Mouse (Mus musculus): Measurements from ENCODE around the gene Mrpl49. TPM values are rescaled to one million over a fixed set of nuclear protein-coding genes. Genes with fewer than 3 reads are reported as not detected.
A peak's percentile ranks its signal among the peaks of the same experiment; 100 is the strongest.

The Mrpl49 gene
- polyA plus RNA-seq, 1 experiment from 2014 or later = 98.6 TPM

DNA sequence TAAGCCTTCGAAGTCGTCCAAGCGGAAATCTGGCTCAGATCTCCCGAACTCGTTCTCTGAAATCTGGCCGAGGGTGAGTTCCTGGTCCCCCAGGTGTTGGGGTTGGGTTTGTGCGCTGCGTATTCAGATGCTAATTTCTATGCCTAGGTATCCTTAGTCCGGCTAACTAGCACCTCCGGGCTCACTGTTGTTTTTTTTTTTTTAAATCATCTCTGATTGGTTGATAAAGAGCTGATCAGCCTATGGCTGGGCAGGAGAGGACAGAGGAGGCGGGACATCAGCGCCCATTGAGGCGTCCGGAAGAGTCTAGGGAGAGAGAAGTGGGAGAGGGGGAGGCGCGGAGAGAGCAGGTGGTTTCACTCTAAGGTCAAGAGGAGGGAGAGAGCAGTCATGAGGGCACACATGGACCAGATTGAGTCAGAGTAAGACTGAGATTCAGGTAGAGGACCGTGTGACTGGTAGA lies 27.9 kb upstream of the Mrpl49 start:
- H3K9me3 ChIP-seq (ENCODE audit: control insufficient read depth, low read length) = no peaks in the 10 kb centered on the region
- DNase-seq (ENCODE audit: low spot score) (peak; percentile 81), ATAC-seq (ENCODE audit: insufficient number of reproducible peaks, low FRiP score, low TSS enrichment, low read depth) (peak; percentile 76)
- peak overlapping the region; percentile 95 for H3K4me2 ChIP-seq (ENCODE audit: low read depth, severe bottlenecking)
- peak overlapping the region; percentile 76 for H3K9ac ChIP-seq (ENCODE audit: low read length)
- under 1% methylated on average over 17 of the region's 17 CpGs for WGBS
- peak overlapping the region; percentile 81 for H3K4me3 ChIP-seq (ENCODE audit: low read depth, low read length)
- peaks cover 15% of the 10 kb centered on the region for H3K36me3 ChIP-seq (ENCODE audit: control insufficient read depth, insufficient read depth, low read length)
- peaks cover 7% of the 10 kb centered on the region for H3K4me1 ChIP-seq (ENCODE audit: control insufficient read depth, insufficient read depth, low read length)
- no peaks in the 10 kb centered on the region for H3K27me3 ChIP-seq (ENCODE audit: control insufficient read depth, insufficient read depth, low read length)
- no peak overlapping the region for H3K27ac ChIP-seq (replicated peaks; ENCODE audit: low read depth, low read length)

DNA sequence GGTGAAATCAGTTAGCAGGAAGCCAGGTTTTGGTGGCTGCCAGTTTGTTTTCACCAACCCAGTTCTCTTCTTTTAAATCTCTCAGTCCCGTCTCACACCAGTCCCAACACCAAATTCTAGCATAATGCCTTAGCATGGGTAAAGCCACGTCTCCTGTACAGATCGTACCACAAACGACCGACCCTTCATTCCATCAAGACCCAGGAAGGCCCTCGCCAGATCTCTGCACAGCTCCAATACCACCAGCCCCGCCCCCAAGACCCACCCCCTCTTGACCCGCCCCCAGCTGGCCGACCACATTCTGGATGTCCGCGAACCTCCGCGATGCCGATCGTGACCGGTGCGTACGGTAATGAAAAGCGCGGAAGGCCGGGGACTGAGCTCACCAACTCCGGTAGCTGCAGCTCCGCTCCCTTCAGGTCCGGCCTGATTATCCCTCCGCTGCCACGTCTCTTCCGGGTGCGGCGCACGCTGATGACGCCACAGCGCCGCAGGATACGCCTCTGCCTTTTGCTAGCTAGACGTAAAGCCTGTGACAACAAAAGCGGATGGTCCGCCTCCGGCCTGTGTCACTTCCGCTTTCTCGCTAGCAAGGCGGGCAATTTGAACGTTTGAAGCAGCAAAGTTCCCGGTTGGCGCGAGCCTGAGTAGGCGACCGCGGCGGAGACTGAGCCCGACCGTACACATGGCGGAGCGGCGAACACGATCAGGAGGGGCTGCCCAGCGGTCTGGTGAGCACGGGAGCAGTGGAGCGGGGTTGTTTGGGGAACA lies 27.1 kb upstream of the Mrpl49 start, which contains the start of the genes Zfpl1 and Cdca5:
Gene Zfpl1 (minus strand): TSS at position 479 of the 771 bp plus-strand sequence.
Gene Cdca5 (plus strand): TSS at position 506 of the 771 bp plus-strand sequence.
- H3K27ac ChIP-seq (replicated peaks; ENCODE audit: low read depth, low read length) = 0 out of 2 replicates have a peak within 1 kb of the TSS, but pooled peaks have one; percentile 18
- DNase-seq (ENCODE audit: low spot score) = peak; percentile 98

DNA sequence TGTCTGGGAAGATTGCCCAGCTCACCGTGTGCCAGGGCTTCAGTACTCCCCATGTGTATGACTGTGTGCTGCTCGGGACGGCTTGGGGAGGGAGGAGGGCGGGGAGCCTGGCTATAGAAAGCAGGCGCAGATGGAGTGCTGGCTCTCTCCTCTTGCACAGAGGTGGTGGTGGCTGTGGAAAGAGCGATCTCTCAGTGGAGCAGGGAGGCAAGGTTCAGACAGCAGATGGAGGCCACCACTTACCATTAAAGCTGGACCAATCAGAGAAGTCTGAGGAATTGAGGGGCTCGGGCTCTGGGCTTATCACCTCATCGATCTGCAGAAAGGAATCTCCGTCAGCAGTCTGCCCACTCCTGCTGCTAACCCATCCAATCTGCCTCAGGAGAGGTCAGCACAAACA lies 24.6 kb upstream of the Mrpl49 start, which contains the start of gene Gm28374:
Gene Gm28374 (minus strand): TSS at position 101 of the 400 bp plus-strand sequence.
- Histone ChIP-seq H3K27me3 (ENCODE audit: control insufficient read depth, insufficient read depth, low read length) (no peaks in the 10 kb centered on the region), H3K9me3 (ENCODE audit: control insufficient read depth, low read length) (no peaks in the 10 kb centered on the region), H3K36me3 (ENCODE audit: control insufficient read depth, insufficient read depth, low read length) (peaks cover 5% of the 10 kb centered on the region), H3K4me2 (ENCODE audit: low read depth, severe bottlenecking) (no peak within 1 kb of the TSS), H3K4me3 (ENCODE audit: low read depth, low read length) (no peak within 1 kb of the TSS), H3K4me1 (ENCODE audit: control insufficient read depth, insufficient read depth, low read length) (peaks cover 7% of the 10 kb centered on the region), H3K27ac (replicated peaks; ENCODE audit: low read depth, low read length) (no peak within 1 kb of the TSS), H3K9ac (ENCODE audit: low read length) (no peak within 1 kb of the TSS)
- 87% methylated on average over 9 of the region's 9 CpGs for WGBS
- DNase-seq (ENCODE audit: low spot score) (no peak), ATAC-seq (ENCODE audit: insufficient number of reproducible peaks, low FRiP score, low TSS enrichment, low read depth) (no peak)

More for the DNA sequence above, 27.1 kb upstream of the Mrpl49 start, which contains the start of the genes Zfpl1 and Cdca5:
- Histone ChIP-seq H3K9me3 (ENCODE audit: control insufficient read depth, low read length) (no peaks in the 10 kb centered on the region), H3K4me3 (ENCODE audit: low read depth, low read length) (peak within 1 kb of the TSS; percentile 81), H3K9ac (ENCODE audit: low read length) (peak within 1 kb of the TSS; percentile 76), H3K36me3 (ENCODE audit: control insufficient read depth, insufficient read depth, low read length) (peaks cover 9% of the 10 kb centered on the region), H3K4me1 (ENCODE audit: control insufficient read depth, insufficient read depth, low read length) (peaks cover 7% of the 10 kb centered on the region), H3K27me3 (ENCODE audit: control insufficient read depth, insufficient read depth, low read length) (no peaks in the 10 kb centered on the region), H3K4me2 (ENCODE audit: low read depth, severe bottlenecking) (peak within 1 kb of the TSS; percentile 95)
- WGBS = under 1% methylated on average over 58 of the region's 58 CpGs
- ATAC-seq (ENCODE audit: insufficient number of reproducible peaks, low FRiP score, low TSS enrichment, low read depth) = peak; percentile 69

DNA sequence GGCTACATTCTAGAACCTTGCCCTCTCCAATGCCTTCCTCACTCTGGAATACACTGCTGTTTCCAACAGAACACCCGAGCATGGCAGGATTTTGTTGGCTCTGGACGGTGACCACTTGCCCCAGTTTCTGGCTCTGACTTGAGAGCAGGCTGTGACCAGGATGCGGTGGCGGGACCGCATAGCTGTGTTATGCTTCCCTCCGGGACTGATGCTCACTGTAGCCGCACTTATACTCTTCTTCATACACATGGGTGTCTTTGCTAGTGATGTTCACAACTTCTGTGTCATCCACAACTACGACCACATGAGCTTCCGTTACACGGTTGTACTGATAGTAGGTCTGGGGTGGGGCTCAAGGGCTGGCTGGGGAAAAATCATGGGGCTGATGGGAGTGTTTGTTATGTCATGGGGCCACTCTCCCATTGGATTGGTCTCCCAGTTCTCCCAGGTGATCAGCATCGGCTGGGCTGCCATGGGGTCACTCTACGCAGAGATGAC lies 22.4 kb upstream of the Mrpl49 start, which contains the start of gene Tmem262:
Gene Tmem262 (plus strand): TSS at position 51 of the 498 bp plus-strand sequence.
- no peak within 1 kb of the TSS for H3K4me2 ChIP-seq (ENCODE audit: low read depth, severe bottlenecking)
- H3K36me3 ChIP-seq (ENCODE audit: control insufficient read depth, insufficient read depth, low read length) = peaks cover 5% of the 10 kb centered on the region
- ATAC-seq (ENCODE audit: insufficient number of reproducible peaks, low FRiP score, low TSS enrichment, low read depth) (no peak), DNase-seq (ENCODE audit: low spot score) (no peak)
- WGBS = 92% methylated on average over 12 of the region's 12 CpGs
- no peaks in the 10 kb centered on the region for H3K27me3 ChIP-seq (ENCODE audit: control insufficient read depth, insufficient read depth, low read length)
- H3K9me3 ChIP-seq (ENCODE audit: control insufficient read depth, low read length) = no peaks in the 10 kb centered on the region
- H3K4me1 ChIP-seq (ENCODE audit: control insufficient read depth, insufficient read depth, low read length) = peaks cover 5% of the 10 kb centered on the region
- no peak within 1 kb of the TSS for H3K9ac ChIP-seq (ENCODE audit: low read length)
- no peak within 1 kb of the TSS for H3K4me3 ChIP-seq (ENCODE audit: low read depth, low read length)
- no peak within 1 kb of the TSS for H3K27ac ChIP-seq (replicated peaks; ENCODE audit: low read depth, low read length)

DNA sequence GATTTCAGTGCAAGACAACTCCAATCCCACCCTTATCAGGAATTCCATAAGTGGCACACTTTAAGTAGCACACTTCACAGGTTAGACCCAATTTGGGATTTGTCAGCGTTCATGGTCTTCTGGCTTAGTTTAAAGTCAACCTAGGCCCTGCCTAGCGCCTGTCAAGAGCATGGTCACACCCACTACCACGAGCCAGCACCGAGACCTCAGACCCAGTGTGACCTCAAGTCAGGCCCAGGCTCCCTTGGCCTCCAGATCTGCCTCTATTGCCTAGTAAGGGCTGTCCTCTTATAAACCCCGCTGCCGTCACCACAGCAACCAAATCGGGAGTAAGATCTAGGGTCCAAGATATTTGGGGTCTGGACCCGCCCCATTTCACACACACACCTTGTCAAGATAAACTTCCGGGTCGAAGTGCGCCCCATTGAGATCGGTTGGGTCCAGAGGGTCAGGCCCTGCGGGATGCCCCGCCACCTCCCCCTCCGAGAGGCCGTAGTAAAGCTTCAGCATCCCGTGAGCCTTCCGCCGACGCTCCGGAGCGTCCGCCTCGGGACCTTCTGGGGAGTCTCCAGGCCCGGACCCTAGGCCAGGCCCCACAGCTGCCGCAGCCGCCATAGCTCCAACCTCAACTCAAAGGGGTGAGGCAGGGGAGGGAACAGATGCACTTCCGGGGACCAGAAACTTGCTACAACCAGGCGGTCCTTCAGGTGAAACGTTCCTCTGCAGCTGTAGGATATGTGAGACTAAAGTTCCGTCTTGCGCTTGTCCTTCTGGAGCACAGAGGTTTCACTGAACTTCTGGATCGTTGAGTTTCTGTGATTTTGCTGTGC lies 19.2 kb upstream of the Mrpl49 start, which contains the start of gene Vps51:
Gene Vps51 (minus strand): TSS at position 668 of the 830 bp plus-strand sequence.
- ATAC-seq (ENCODE audit: insufficient number of reproducible peaks, low FRiP score, low TSS enrichment, low read depth) (peak; percentile 81), DNase-seq (ENCODE audit: low spot score) (peak; percentile 88)
- Histone ChIP-seq H3K27ac (replicated peaks; ENCODE audit: low read depth, low read length) (no peak within 1 kb of the TSS; the same call in 1 of the 2 replicates), H3K9ac (ENCODE audit: low read length) (peak within 1 kb of the TSS; percentile 86), H3K4me1 (ENCODE audit: control insufficient read depth, insufficient read depth, low read length) (no peaks in the 10 kb centered on the region), H3K27me3 (ENCODE audit: control insufficient read depth, insufficient read depth, low read length) (no peaks in the 10 kb centered on the region), H3K4me2 (ENCODE audit: low read depth, severe bottlenecking) (peak within 1 kb of the TSS; percentile 69), H3K9me3 (ENCODE audit: control insufficient read depth, low read length) (no peaks in the 10 kb centered on the region), H3K36me3 (ENCODE audit: control insufficient read depth, insufficient read depth, low read length) (peaks cover 4% of the 10 kb centered on the region; the same call in 1 of the 2 replicates), H3K4me3 (ENCODE audit: low read depth, low read length) (peak within 1 kb of the TSS; percentile 62)
- WGBS = 1% methylated on average over 33 of the region's 33 CpGs

DNA sequence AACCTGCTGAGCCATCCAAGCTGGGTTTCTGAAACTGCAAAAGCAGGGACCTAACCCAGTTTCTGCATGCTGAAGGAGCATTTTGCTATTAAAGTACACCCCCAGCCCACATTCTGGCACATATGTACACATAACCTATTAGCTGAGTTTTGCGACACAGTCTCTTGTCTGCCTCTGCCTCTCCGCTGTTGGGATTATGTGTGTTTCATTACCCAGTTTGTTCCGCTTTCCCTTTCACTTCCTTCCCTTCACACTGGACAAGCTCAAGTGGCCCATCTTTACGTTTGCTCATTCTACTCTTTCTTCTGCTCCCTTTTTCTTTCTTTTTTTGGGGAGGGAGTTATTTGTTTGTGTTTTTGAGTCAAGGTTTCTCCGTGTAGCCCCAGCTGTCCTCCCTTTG lies 16.3 kb upstream of the Mrpl49 start:
- Histone ChIP-seq H3K4me3 (ENCODE audit: low read depth, low read length) (no peak overlapping the region), H3K36me3 (ENCODE audit: control insufficient read depth, insufficient read depth, low read length) (peaks cover 15% of the 10 kb centered on the region; the same call in 1 of the 2 replicates), H3K9me3 (ENCODE audit: control insufficient read depth, low read length) (no peaks in the 10 kb centered on the region), H3K27ac (replicated peaks; ENCODE audit: low read depth, low read length) (no peak overlapping the region), H3K9ac (ENCODE audit: low read length) (no peak overlapping the region), H3K27me3 (ENCODE audit: control insufficient read depth, insufficient read depth, low read length) (no peaks in the 10 kb centered on the region), H3K4me1 (ENCODE audit: control insufficient read depth, insufficient read depth, low read length) (no peaks in the 10 kb centered on the region), H3K4me2 (ENCODE audit: low read depth, severe bottlenecking) (no peak overlapping the region)
- 91% methylated on average over 5 of the region's 5 CpGs for WGBS
- DNase-seq (ENCODE audit: low spot score) (no peak), ATAC-seq (ENCODE audit: insufficient number of reproducible peaks, low FRiP score, low TSS enrichment, low read depth) (no peak)

DNA sequence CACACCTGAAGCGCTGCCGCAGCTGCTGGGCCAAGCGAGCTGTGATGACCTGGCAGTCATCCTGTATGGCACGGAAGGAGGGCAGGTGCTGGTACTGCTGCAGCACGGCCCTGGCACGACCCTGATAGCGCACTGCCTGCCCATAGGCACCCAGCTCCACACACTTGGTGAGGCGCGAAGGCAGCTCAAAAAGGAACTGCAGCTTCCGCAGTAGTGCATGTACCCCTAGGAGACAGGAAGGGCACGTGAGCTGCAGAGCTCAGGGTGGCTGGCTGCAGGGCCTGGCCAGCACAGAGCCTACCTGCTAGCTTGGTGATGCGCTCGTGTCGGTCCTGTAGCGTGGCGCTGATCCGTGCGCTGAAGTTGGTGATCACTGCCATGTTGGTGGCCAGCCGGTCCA lies 13.7 kb upstream of the Mrpl49 start:
- peaks cover 16% of the 10 kb centered on the region; the same call in 1 of the 2 replicates for H3K36me3 ChIP-seq (ENCODE audit: control insufficient read depth, insufficient read depth, low read length)
- ATAC-seq (ENCODE audit: insufficient number of reproducible peaks, low FRiP score, low TSS enrichment, low read depth) = no peak
- H3K4me3 ChIP-seq (ENCODE audit: low read depth, low read length) = 0 out of 2 replicates have a peak overlapping the region, but pooled peaks have one; percentile 1
- 94% methylated on average over 19 of the region's 19 CpGs for WGBS
- no peak overlapping the region for H3K4me2 ChIP-seq (ENCODE audit: low read depth, severe bottlenecking)
- H3K4me1 ChIP-seq (ENCODE audit: control insufficient read depth, insufficient read depth, low read length) = peaks cover 14% of the 10 kb centered on the region; the same call in 1 of the 2 replicates
- H3K9ac ChIP-seq (ENCODE audit: low read length) = no peak overlapping the region
- H3K27ac ChIP-seq (replicated peaks; ENCODE audit: low read depth, low read length) = no peak overlapping the region
- no peaks in the 10 kb centered on the region for H3K27me3 ChIP-seq (ENCODE audit: control insufficient read depth, insufficient read depth, low read length)
- DNase-seq (ENCODE audit: low spot score) = no peak
- no peaks in the 10 kb centered on the region for H3K9me3 ChIP-seq (ENCODE audit: control insufficient read depth, low read length)

Data from limb, embryonic 11.5 days (tissue).